Mouse (Mus musculus) hindbrain, embryonic 16.5 days (tissue): ENCODE measurements around the gene Gm8994. TPM values are rescaled to one million over a fixed set of nuclear protein-coding genes. Genes with fewer than 3 reads are reported as not detected.
A peak's percentile ranks its signal among the peaks of the same experiment; 100 is the strongest.
"Not testable (repeated sequence)": the region's sequence is repeated elsewhere in the genome, so short reads cannot be mapped to it uniquely, and the experiment has no call there.

Source experiments
- ATAC-seq: fragments of 200-750 bp; cut with Nextera tagmentation; 2 replicates; pipeline ENCODE4 v1.8.0; 2017; ENCODE audit warnings: moderate TSS enrichment, moderate library complexity
- H3K27ac ChIP-seq: fragments of 300-500 bp; sonication (generic); 2 replicates; pipeline ENCODE4 v1.5.1; 2014; ENCODE audit warnings: low read depth, mild to moderate bottlenecking, control low read depth, low read length, moderate library complexity
- H3K27me3 ChIP-seq: fragments of 300-500 bp; sonication (generic); replicated peaks from 2 replicates; pipeline ENCODE4 v1.6.1; 2014; ENCODE audit warnings: low read length; ENCODE audit not compliant: control insufficient read depth, insufficient read depth
- H3K36me3 ChIP-seq: fragments of 300-500 bp; sonication (generic); 2 replicates; pipeline ENCODE4 v1.6.1; 2014; ENCODE audit warnings: mild to moderate bottlenecking, low read length, moderate library complexity, mixed read lengths; ENCODE audit not compliant: control insufficient read depth, insufficient read depth
- H3K4me1 ChIP-seq: fragments of 300-500 bp; sonication (generic); 2 replicates; pipeline ENCODE4 v1.6.1; 2014; ENCODE audit warnings: low read depth, low read length; ENCODE audit not compliant: control insufficient read depth, insufficient read depth
- H3K4me2 ChIP-seq: fragments of 300-500 bp; sonication (generic); 2 replicates; pipeline ENCODE4 v1.6.1; 2014; ENCODE audit warnings: mild to moderate bottlenecking, low read length, control low read depth, moderate library complexity
- H3K4me3 ChIP-seq: fragments of 300-500 bp; sonication (generic); 2 replicates; pipeline ENCODE4 v1.5.1; 2014; ENCODE audit warnings: mild to moderate bottlenecking, low read length, control low read depth, moderate library complexity
- H3K9ac ChIP-seq: fragments of 300-500 bp; sonication (generic); 2 replicates; pipeline ENCODE4 v1.6.1; 2014; ENCODE audit warnings: low read depth, mild to moderate bottlenecking, control low read depth, low read length, moderate library complexity
- H3K9me3 ChIP-seq: fragments of 300-500 bp; sonication (generic); 2 replicates; pipeline ENCODE4 v1.6.1; 2014; ENCODE audit warnings: mild to moderate bottlenecking, low read length, moderate library complexity; ENCODE audit not compliant: control insufficient read depth
- WGBS: fragments of 180-500 bp; shearing (Covaris S2); extraction: QIAGEN DNeasy Blood & Tissue Kit; methylation state at CpG from one replicate; pipeline ENCODE4 v1.1.7; 2014; 5-methylcytosine and 5-hydroxymethylcytosine counted together
- polyA plus RNA-seq: library from polyadenylated mRNA; unstranded; fragments of >200 nt; fragmentation: Nextera tagmentation; extraction: Ambion mirVana; gene quantifications from 2 replicates; pipeline ENCODE4 v1.2.1, GENCODE M21; 2015

Gene Gm8994
- polyA plus RNA-seq, 1 experiment from 2014 or later: not detected

DNA sequence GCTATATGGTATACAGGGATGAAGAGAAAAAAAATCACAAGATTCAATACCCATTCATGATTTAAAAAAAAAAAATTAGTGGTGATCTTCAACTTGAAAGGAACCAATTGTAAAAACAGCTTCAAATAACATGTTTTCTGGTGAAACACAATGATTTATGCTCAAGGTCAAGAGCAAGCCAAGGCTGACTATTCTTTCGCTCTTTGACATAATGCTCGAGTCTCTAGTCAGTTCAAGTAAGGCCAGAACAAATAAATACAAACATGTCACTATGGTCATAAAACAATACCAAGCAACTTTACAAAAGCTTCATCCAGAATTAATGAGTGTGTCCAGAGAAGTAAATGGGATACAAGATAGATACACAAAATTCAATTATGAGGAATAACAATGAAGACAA lies 31.1 kb upstream of the Gm8994 start:
- Histone ChIP-seq H3K4me2 (no peak overlapping the region), H3K27me3 (no peaks in the 10 kb centered on the region), H3K9ac (no peak overlapping the region), H3K27ac (no peak overlapping the region), H3K36me3 (no peaks in the 10 kb centered on the region), H3K4me3 (no peak overlapping the region), H3K4me1 (no peaks in the 10 kb centered on the region), H3K9me3 (peaks cover 2% of the 10 kb centered on the region; the same call in 1 of the 2 replicates)
- 82% methylated on average over 2 of the region's 2 CpGs for WGBS
- ATAC-seq: no peak

DNA sequence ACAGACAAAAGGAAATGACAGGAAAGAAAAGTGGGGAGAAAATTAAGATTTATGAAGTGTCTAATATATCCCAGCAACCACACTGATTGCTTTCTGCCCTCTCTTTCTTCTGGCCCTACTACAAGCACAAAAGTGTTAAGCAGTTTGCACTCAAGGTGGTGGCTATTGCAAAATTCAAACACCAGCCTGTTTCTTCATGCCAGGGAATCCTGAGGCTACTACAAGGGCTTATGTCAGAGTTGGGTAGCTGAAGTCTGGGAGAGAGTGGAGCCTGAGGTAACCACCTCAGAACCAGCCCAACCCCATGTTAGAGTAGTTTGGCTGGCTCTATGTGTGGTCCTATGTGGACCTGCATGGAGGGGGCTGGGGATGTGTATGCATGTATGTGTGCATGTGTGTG lies 23.8 kb upstream of the Gm8994 start:
- no peak for ATAC-seq
- H3K4me1 ChIP-seq: peaks cover 5% of the 10 kb centered on the region; the same call in 1 of the 2 replicates
- H3K36me3 ChIP-seq: no peaks in the 10 kb centered on the region
- H3K9me3 ChIP-seq: no peaks in the 10 kb centered on the region
- H3K27ac ChIP-seq: no peak overlapping the region
- H3K9ac ChIP-seq: no peak overlapping the region
- H3K4me3 ChIP-seq: no peak overlapping the region
- H3K27me3 ChIP-seq: no peaks in the 10 kb centered on the region
- H3K4me2 ChIP-seq: no peak overlapping the region

- no peak overlapping the region for H3K9ac ChIP-seq
- no peaks in the 10 kb centered on the region for H3K36me3 ChIP-seq
- no peaks in the 10 kb centered on the region for H3K27me3 ChIP-seq
- H3K9me3 ChIP-seq: no peaks in the 10 kb centered on the region
- ATAC-seq: peak; percentile 75
- H3K4me2 ChIP-seq: no peak overlapping the region
- peak overlapping the region; percentile 31; the same call in 1 of the 2 replicates for H3K27ac ChIP-seq
- no peak overlapping the region for H3K4me3 ChIP-seq
- peaks cover 5% of the 10 kb centered on the region; the same call in 1 of the 2 replicates for H3K4me1 ChIP-seq
- WGBS: 65% methylated on average over 11 of the region's 11 CpGs
Measured at GRCm38 (mm10) chr6:136304369-136304988, 22.9 kb upstream of the Gm8994 start.

DNA sequence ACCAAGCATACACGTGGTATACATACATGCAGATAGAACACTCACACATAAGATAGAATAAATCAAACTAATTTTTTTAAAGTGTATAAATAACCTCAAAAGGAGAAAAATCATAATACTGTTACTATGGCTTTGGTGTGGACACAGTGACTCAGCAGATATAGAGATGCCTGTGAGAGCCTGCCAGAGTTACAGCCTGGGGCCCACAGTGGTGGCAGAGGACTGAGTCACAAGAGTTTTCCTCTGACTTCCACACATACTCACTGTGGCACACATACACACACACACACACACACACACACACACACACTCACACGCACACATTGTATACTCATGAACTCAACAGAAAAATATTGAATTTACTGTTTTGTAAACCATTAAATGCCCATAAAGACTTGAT lies 17.9 kb upstream of the Gm8994 start:
- Histone ChIP-seq H3K27ac (no peak overlapping the region), H3K36me3 (no peaks in the 10 kb centered on the region), H3K4me3 (no peak overlapping the region), H3K9me3 (no peaks in the 10 kb centered on the region), H3K9ac (no peak overlapping the region), H3K4me1 (peaks cover 2% of the 10 kb centered on the region; the same call in 1 of the 2 replicates), H3K4me2 (no peak overlapping the region), H3K27me3 (no peaks in the 10 kb centered on the region)
- 90% methylated on average over 2 of the region's 2 CpGs for WGBS
- ATAC-seq: no peak

DNA sequence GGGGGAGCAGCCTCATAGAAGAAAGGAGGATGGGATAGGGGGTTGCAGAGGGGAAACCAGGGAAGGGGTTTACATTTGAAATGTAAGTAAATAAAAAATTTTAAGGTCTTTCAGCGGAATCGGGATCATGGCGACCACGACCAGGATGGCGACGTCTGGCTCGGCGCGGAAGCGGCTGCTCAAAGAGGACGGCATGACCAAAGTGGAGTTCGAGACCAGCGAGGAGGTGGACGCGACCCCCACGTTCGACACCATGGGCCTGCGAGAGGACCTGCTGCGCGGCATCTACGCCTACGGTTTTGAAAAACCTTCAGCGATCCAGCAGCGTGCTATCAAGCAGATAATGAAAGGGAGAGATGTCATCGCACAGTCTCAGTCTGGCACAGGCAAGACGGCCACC lies 1.1 kb downstream of the Gm8994 start:
- not testable (repeated sequence) for H3K27me3 ChIP-seq, H3K4me2 ChIP-seq, H3K4me3 ChIP-seq, H3K27ac ChIP-seq, H3K4me1 ChIP-seq, H3K36me3 ChIP-seq, ATAC-seq, H3K9me3 ChIP-seq, H3K9ac ChIP-seq
- WGBS: 96% methylated on average over 26 of the region's 26 CpGs

DNA sequence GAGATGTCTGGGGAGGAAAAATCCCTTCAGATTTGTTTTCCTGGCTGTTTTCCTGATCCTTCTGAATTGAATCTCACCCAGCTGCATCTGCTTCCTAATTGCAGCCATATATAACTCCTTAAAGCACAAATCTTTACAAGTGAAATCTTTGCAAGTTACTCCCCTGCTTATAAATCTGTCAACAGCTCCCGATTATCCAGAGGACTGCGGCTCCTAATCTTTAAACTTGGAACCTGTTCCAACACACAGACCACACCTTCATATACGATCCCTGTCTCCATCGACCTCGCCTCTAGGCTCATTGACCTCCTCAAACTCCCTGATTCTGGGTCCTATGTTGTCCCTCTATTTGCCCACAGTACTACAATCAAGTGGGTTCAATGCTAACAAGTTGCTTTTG lies 13.3 kb downstream of the Gm8994 start:
- Histone ChIP-seq H3K27ac (no peak overlapping the region), H3K4me2 (no peak overlapping the region), H3K4me3 (no peak overlapping the region), H3K9me3 (no peaks in the 10 kb centered on the region), H3K9ac (no peak overlapping the region), H3K27me3 (no peaks in the 10 kb centered on the region), H3K36me3 (no peaks in the 10 kb centered on the region), H3K4me1 (no peaks in the 10 kb centered on the region)
- 88% methylated on average over 5 of the region's 5 CpGs for WGBS
- ATAC-seq: no peak

- WGBS: 92% methylated on average over 1 of the region's 1 CpGs
- H3K36me3 ChIP-seq: no peaks in the 10 kb centered on the region
Measured at GRCm38 (mm10) chr6:136341093-136341492, 13.8 kb downstream of the Gm8994 start.

GRCm38 (mm10) chr6:136343868-136344267 lies 16.5 kb downstream of the Gm8994 start:
- no peaks in the 10 kb centered on the region for H3K9me3 ChIP-seq
- H3K36me3 ChIP-seq: no peaks in the 10 kb centered on the region
- no peaks in the 10 kb centered on the region for H3K27me3 ChIP-seq
- no peaks in the 10 kb centered on the region for H3K4me1 ChIP-seq
- no peak overlapping the region for H3K4me2 ChIP-seq
- no peak overlapping the region for H3K4me3 ChIP-seq
- 82% methylated on average over 7 of the region's 7 CpGs for WGBS
- H3K9ac ChIP-seq: no peak overlapping the region
- H3K27ac ChIP-seq: no peak overlapping the region
- ATAC-seq: no peak

More at GRCm38 (mm10) chr6:136341093-136341492, 13.8 kb downstream of the Gm8994 start:
- Histone ChIP-seq H3K4me1 (no peaks in the 10 kb centered on the region), H3K27ac (no peak overlapping the region), H3K9ac (no peak overlapping the region), H3K9me3 (no peaks in the 10 kb centered on the region), H3K4me3 (no peak overlapping the region), H3K27me3 (no peaks in the 10 kb centered on the region), H3K4me2 (no peak overlapping the region)
- ATAC-seq: no peak

- no peak overlapping the region for H3K4me3 ChIP-seq
- no peak overlapping the region for H3K9ac ChIP-seq
- no peak overlapping the region for H3K4me2 ChIP-seq
- H3K27me3 ChIP-seq: no peaks in the 10 kb centered on the region
- WGBS: 89% methylated on average over 6 of the region's 6 CpGs
- H3K36me3 ChIP-seq: no peaks in the 10 kb centered on the region
- H3K9me3 ChIP-seq: no peaks in the 10 kb centered on the region
- no peak for ATAC-seq
- no peaks in the 10 kb centered on the region for H3K4me1 ChIP-seq
- H3K27ac ChIP-seq: no peak overlapping the region
Measured at GRCm38 (mm10) chr6:136345034-136345433, 17.7 kb downstream of the Gm8994 start.
